Mouse (Mus musculus): ENCODE measurements at regions not wholly inside any gene's neighbourhood (a gene's known extent, or its start where the extent isn't known, plus 50 kb on each side); places are given as distances from the start of the nearest gene placed in this dataset.
A peak's percentile ranks its signal among the peaks of the same experiment; 100 is the strongest.

DNA sequence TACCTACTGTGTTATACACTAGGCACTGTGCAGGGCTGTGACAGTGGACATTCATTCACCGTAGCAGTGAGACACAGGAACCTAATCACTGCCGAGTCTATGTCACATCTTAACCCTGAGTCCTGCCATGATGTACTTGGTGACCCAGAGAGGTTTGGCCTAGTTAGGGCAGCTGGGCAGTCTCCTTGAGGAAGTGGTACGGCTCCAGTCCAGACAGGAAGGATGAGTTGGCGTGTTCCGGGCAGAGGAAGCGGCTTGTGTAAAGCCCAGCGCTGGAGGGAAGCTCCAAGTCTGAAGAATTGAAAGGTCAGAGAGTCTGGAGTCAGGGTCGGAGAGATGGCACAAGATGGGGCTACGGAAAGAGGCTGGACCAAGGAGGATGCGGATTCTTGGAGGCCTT, 99.4 kb upstream of the Smim15 start:
- no peaks in the 10 kb centered on the region for H3K36me3 ChIP-seq (ENCODE audit: control insufficient read depth, insufficient read depth, low read length)
- 73% methylated on average over 10 of the region's 10 CpGs for WGBS

GRCm38 (mm10) chr13:107942979-107943378, 101.3 kb upstream of the Smim15 start:
- Histone ChIP-seq H3K4me1 (ENCODE audit: control insufficient read depth, insufficient read depth, low read length) (no peaks in the 10 kb centered on the region), H3K9me3 (ENCODE audit: control insufficient read depth, low read depth, low read length) (no peaks in the 10 kb centered on the region), H3K27me3 (ENCODE audit: control insufficient read depth, insufficient read depth, low read length) (no peaks in the 10 kb centered on the region), H3K4me3 (ENCODE audit: low read depth, low read length) (no peak overlapping the region), H3K9ac (replicated peaks; ENCODE audit: low read depth, low read length) (no peak overlapping the region), H3K4me2 (replicated peaks; ENCODE audit: low read depth, low read length) (no peak overlapping the region), H3K27ac (ENCODE audit: low read length) (no peak overlapping the region), H3K36me3 (ENCODE audit: control insufficient read depth, insufficient read depth, low read length) (no peaks in the 10 kb centered on the region)
- no peak for ATAC-seq (ENCODE audit: insufficient number of reproducible peaks, insufficient read depth, low FRiP score, low read depth)
- WGBS = 86% methylated on average over 4 of the region's 4 CpGs

More for the DNA sequence above, 99.4 kb upstream of the Smim15 start:
- no peaks in the 10 kb centered on the region for H3K4me1 ChIP-seq (ENCODE audit: control insufficient read depth, insufficient read depth, low read length)
- H3K9ac ChIP-seq (replicated peaks; ENCODE audit: low read depth, low read length) = no peak overlapping the region
- no peaks in the 10 kb centered on the region for H3K27me3 ChIP-seq (ENCODE audit: control insufficient read depth, insufficient read depth, low read length)
- no peak overlapping the region for H3K4me2 ChIP-seq (replicated peaks; ENCODE audit: low read depth, low read length)
- no peaks in the 10 kb centered on the region for H3K9me3 ChIP-seq (ENCODE audit: control insufficient read depth, low read depth, low read length)
- no peak for ATAC-seq (ENCODE audit: insufficient number of reproducible peaks, insufficient read depth, low FRiP score, low read depth)
- no peak overlapping the region for H3K27ac ChIP-seq (ENCODE audit: low read length)
- H3K4me3 ChIP-seq (ENCODE audit: low read depth, low read length) = no peak overlapping the region

DNA sequence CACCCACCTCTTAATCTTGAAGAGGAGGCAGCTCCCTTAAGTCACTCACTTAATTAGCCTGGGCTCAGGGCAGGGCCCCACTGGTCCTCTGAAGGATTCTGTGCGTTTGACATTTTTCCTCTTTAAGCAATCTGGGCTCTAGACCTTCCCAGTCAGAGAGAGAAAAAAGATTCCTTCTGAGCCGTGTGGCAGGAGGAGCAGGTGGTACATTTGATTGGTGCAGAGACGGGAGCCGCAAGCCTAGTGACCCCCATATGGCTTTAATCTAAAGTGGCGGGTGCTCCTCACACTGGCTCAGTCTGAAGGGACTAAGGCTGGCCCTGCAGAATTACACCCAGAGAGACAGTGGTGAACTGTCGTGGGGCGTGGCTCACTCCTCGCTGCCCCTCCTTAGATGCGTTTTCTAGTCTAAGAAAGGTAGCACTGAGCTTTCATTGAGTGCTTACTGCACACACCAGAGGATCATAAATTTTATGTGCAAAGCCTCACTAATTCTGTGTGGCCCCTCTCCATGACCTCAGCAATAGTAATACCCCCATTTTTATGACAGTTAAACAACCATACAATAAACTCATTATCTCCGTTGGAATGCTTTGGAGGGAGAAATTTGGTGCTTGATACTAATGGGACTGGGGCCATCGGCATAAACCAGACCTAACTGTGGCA, 101.8 kb upstream of the Smim15 start:
- Histone ChIP-seq H3K36me3 (ENCODE audit: control insufficient read depth, insufficient read depth, low read length) (no peaks in the 10 kb centered on the region), H3K9ac (replicated peaks; ENCODE audit: low read depth, low read length) (no peak overlapping the region), H3K27ac (ENCODE audit: low read length) (no peak overlapping the region), H3K4me3 (ENCODE audit: low read depth, low read length) (no peak overlapping the region), H3K9me3 (ENCODE audit: control insufficient read depth, low read depth, low read length) (no peaks in the 10 kb centered on the region), H3K27me3 (ENCODE audit: control insufficient read depth, insufficient read depth, low read length) (no peaks in the 10 kb centered on the region), H3K4me2 (replicated peaks; ENCODE audit: low read depth, low read length) (no peak overlapping the region), H3K4me1 (ENCODE audit: control insufficient read depth, insufficient read depth, low read length) (no peaks in the 10 kb centered on the region)
- no peak for ATAC-seq (ENCODE audit: insufficient number of reproducible peaks, insufficient read depth, low FRiP score, low read depth)
- WGBS = 57% methylated on average over 11 of the region's 11 CpGs

DNA sequence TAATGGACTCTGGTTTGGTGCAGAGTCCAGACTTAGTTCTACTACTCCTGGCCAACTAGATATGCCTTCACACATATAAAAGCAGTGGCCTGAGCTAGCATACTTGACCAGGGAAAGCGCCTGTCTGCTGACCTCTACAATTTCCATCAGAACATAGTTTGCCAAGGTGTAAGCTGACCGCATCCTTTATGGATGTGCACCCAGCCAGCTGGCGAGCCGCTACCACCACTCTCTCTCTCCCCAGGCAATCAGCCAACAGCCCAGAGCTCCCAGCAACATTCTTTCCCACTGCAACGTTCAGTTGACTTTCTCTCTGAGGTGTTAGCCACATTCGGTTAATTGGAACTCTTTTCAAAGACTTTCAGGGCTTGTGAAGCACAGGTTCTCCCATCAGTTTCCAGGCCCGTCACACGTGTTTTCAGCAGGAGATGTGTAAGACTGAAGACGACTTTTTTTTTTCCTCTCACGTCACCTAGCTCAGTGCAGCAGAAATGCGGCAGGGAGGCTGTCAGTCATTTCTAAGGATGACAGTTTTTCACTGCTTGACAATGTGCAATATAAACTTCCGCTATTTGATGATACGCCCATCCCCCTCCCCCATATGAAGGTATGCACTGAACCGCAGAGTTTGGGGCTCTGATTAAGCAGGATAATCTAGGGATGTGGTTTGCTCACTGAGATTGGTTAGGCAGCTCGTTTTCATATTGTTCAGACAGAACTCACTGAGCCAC, 104.2 kb upstream of the Smim15 start:
- H3K4me2 ChIP-seq (replicated peaks; ENCODE audit: low read depth, low read length) = no peak overlapping the region
- no peak overlapping the region for H3K4me3 ChIP-seq (ENCODE audit: low read depth, low read length)
- H3K4me1 ChIP-seq (ENCODE audit: control insufficient read depth, insufficient read depth, low read length) = no peaks in the 10 kb centered on the region
- no peaks in the 10 kb centered on the region for H3K9me3 ChIP-seq (ENCODE audit: control insufficient read depth, low read depth, low read length)
- ATAC-seq (ENCODE audit: insufficient number of reproducible peaks, insufficient read depth, low FRiP score, low read depth) = no peak
- 51% methylated on average over 15 of the region's 15 CpGs for WGBS
- no peaks in the 10 kb centered on the region for H3K36me3 ChIP-seq (ENCODE audit: control insufficient read depth, insufficient read depth, low read length)
- no peaks in the 10 kb centered on the region for H3K27me3 ChIP-seq (ENCODE audit: control insufficient read depth, insufficient read depth, low read length)
- no peak overlapping the region for H3K9ac ChIP-seq (replicated peaks; ENCODE audit: low read depth, low read length)
- no peak overlapping the region for H3K27ac ChIP-seq (ENCODE audit: low read length)

GRCm38 (mm10) chr13:107935611-107936010, 108.6 kb upstream of the Smim15 start:
- H3K4me2 ChIP-seq (replicated peaks; ENCODE audit: low read depth, low read length) = no peak overlapping the region
- 0 out of 2 replicates have a peak, but pooled peaks cover 10% of the 10 kb centered on the region for H3K4me1 ChIP-seq (ENCODE audit: control insufficient read depth, insufficient read depth, low read length)
- WGBS = 84% methylated on average over 12 of the region's 12 CpGs
- ATAC-seq (ENCODE audit: insufficient number of reproducible peaks, insufficient read depth, low FRiP score, low read depth) = no peak
- H3K27ac ChIP-seq (ENCODE audit: low read length) = no peak overlapping the region
- no peaks in the 10 kb centered on the region for H3K27me3 ChIP-seq (ENCODE audit: control insufficient read depth, insufficient read depth, low read length)
- no peaks in the 10 kb centered on the region for H3K36me3 ChIP-seq (ENCODE audit: control insufficient read depth, insufficient read depth, low read length)
- H3K9ac ChIP-seq (replicated peaks; ENCODE audit: low read depth, low read length) = no peak overlapping the region
- no peak overlapping the region for H3K4me3 ChIP-seq (ENCODE audit: low read depth, low read length)
- H3K9me3 ChIP-seq (ENCODE audit: control insufficient read depth, low read depth, low read length) = no peaks in the 10 kb centered on the region

- H3K4me2 ChIP-seq (replicated peaks; ENCODE audit: low read depth, low read length) = peak overlapping the region; percentile 18; the same call in 1 of the 2 replicates
Observed at GRCm38 (mm10) chr13:107934691-107935090, 109.6 kb upstream of the Smim15 start.

DNA sequence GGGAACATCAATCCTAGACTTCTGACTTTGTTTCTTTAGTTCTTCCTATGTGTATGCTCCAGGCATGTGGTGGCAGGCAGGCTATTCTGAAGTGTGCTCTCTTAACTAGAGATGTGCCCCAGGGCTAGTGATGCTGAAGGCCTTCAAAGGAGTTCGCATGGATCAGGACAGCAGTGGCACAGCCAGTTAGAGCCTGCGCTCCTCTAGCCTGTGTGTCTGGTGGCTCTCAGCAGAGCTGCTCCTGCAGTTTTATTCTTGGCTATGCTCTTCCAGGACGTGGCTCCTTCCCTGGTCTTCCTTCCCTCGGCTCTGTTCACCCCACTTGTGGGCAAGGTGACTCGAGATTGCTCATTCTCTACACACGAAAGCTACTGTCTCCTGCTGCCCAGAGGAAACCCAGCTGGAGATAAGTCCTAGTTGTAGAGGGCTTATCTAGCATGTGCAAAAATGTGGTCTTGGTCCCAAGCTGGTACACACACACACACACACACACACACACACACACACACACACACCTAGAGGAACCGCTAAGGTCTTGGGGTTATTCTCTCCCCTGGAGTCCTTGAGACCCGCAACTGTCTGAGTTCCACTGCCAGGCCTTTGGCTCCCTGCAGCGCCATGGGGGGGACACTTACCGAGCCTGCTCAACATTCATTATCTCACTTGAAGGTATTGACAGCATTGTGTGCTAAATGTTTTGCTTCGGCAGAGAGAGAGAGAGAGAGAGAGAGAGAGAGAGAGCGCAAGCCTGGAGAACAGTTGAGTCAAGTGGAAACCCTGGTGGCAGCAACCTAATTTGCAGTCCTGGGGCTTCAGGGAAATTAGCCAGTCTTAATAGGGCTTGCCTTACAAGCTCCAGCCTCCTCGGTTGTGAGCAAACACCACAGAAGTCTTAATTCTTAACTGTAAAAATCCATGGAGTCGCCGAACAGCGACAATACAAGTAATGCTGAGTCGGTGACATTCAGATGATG, 110.4 kb upstream of the Smim15 start:
- H3K27ac ChIP-seq (ENCODE audit: low read length) = no peak overlapping the region; the same call in 1 of the 2 replicates
- no peaks in the 10 kb centered on the region for H3K36me3 ChIP-seq (ENCODE audit: control insufficient read depth, insufficient read depth, low read length)

More at GRCm38 (mm10) chr13:107934691-107935090, 109.6 kb upstream of the Smim15 start:
- 43% methylated on average over 11 of the region's 11 CpGs for WGBS
- Histone ChIP-seq H3K27me3 (ENCODE audit: control insufficient read depth, insufficient read depth, low read length) (no peaks in the 10 kb centered on the region), H3K9ac (replicated peaks; ENCODE audit: low read depth, low read length) (no peak overlapping the region), H3K36me3 (ENCODE audit: control insufficient read depth, insufficient read depth, low read length) (no peaks in the 10 kb centered on the region), H3K27ac (ENCODE audit: low read length) (no peak overlapping the region), H3K9me3 (ENCODE audit: control insufficient read depth, low read depth, low read length) (no peaks in the 10 kb centered on the region), H3K4me3 (ENCODE audit: low read depth, low read length) (no peak overlapping the region), H3K4me1 (ENCODE audit: control insufficient read depth, insufficient read depth, low read length) (0 out of 2 replicates have a peak, but pooled peaks cover 10% of the 10 kb centered on the region)
- no peak for ATAC-seq (ENCODE audit: insufficient number of reproducible peaks, insufficient read depth, low FRiP score, low read depth)

More for the DNA sequence above, 110.4 kb upstream of the Smim15 start:
- no peaks in the 10 kb centered on the region for H3K27me3 ChIP-seq (ENCODE audit: control insufficient read depth, insufficient read depth, low read length)
- no peaks in the 10 kb centered on the region for H3K9me3 ChIP-seq (ENCODE audit: control insufficient read depth, low read depth, low read length)
- WGBS = 50% methylated on average over 17 of the region's 17 CpGs
- no peak overlapping the region for H3K4me3 ChIP-seq (ENCODE audit: low read depth, low read length)
- ATAC-seq (ENCODE audit: insufficient number of reproducible peaks, insufficient read depth, low FRiP score, low read depth) = no peak
- 0 out of 2 replicates have a peak, but pooled peaks cover 10% of the 10 kb centered on the region for H3K4me1 ChIP-seq (ENCODE audit: control insufficient read depth, insufficient read depth, low read length)
- peak overlapping the region; percentile 18; the same call in 1 of the 2 replicates for H3K4me2 ChIP-seq (replicated peaks; ENCODE audit: low read depth, low read length)
- no peak overlapping the region; the same call in 1 of the 2 replicates for H3K9ac ChIP-seq (replicated peaks; ENCODE audit: low read depth, low read length)

Measured in stomach, embryonic 14.5 days (tissue).